Mouse (Mus musculus) spleen, adult 12 weeks (tissue): ENCODE measurements around the gene Bdh1.
"Not testable (repeated sequence)": the region's sequence is repeated elsewhere in the genome, so short reads cannot be mapped to it uniquely, and the experiment has no call there.

ENCODE experiments used
- DNase-seq: peaks from one replicate; pipeline ENCODE4 v3.0.0; 2022; ENCODE audit warnings: low spot score

Gene Bdh1

DNA sequence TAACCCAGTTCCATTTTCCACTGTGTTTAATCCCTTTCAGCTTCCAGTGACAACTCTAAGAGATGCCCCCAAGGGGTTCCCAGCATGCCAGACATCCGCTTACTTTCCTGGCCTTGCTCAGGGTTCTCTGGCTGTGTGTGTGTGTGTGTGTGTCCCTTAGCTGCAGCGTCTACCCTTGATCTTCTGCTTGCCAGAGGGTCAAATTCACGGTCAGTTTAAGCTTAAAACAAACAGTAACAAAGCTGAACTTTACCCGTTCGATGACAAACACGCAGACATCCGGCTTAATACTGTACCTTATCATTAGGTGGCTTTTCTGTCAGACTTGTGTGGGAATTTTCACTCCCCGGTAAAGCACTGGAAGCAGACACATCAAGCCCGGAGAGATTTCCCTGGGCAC, at the start of gene Bdh1:
Gene Bdh1 (plus strand): TSS at position 281 of the 400 bp plus-strand sequence.
- no peak for DNase-seq

DNA sequence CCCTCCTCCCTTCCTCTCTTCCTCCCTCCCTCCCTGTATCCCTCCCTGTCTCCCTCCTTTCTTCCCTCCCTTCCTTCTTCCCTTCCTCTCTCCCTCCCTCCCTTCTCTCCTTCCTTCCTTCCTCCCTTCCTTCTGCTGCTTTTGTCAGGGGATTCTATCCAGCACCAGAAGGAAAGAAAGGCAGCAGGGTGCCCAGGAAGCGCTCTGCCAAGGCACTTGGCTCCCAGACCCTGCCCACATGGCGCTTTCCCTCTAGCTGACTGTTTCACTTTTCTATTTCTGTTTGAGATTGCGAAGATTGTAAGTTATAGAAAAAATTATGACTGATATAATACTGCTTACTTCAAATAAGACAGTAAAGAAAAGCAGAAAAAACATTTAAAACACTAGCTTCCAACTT, 49.8 kb upstream of the Bdh1 start:
- DNase-seq: not testable (repeated sequence)

DNA sequence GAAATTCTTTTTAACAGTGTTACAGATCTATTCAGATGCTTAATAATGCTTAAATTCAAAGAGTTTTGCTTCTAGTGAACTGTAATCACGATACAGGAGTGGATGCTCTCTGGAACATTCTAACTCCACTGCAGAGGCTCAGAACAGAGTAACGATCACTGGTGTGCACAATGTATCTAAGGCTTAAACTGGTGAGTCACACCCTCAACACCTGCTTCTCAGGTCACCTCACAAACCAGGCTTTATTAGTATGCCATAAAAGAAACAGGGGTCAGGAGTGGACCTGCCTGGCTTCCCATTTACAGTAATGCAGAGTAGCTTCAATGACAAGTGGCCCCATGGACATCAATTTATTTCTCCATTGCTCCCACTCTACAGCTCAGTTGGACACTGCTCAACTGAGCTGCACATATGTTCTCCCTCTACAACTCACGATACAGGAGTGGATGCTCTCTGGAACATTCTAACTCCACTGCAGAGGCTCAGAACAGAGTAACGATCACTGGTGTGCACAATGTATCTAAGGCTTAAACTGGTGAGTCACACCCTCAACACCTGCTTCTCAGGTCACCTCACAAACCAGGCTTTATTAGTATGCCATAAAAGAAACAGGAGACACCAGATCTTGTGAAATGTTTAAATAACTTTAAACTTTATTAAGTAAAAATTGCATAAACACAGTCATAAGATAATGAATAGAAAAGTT, 46.0 kb upstream of the Bdh1 start:
- DNase-seq: not testable (repeated sequence)

DNA sequence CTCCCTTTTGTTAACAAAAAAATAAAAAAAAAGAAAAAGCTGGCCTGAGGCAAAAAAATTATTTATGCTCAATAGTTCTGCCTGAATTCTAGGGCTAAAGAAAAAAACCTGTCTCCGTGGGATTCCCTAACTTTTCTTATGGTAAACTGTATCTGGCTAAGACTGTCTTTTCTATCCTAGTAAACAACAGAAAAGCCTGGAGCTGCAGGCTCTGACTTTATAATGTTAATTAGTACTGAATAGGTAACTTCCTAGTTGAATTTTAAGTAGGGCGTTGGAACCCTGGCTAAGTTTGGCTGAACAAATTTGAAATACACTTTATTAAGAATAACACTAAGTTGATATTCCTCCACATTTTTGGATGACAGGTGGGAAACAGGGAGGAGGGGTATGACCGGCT, 33.8 kb upstream of the Bdh1 start:
- not testable (repeated sequence) for DNase-seq

DNA sequence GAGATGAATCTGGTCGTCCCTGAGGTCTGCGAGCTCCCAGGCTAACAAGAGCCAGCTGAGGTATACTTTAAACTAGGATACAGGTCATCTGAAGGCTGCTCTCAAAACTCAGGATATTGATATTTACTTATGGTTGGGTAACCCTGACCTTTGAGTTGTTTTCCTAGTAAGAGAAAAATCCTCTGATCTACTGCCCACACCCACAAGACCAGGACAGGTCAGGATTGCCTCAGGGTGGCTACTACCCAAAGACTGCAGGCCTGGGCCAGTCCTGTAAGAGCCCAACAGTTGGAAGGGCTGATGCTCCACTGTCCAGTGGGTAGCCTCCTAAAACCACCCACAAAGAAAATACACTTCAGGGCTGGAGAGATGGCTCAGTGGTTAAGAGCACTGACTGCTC, 22.8 kb upstream of the Bdh1 start:
- no peak for DNase-seq

DNA sequence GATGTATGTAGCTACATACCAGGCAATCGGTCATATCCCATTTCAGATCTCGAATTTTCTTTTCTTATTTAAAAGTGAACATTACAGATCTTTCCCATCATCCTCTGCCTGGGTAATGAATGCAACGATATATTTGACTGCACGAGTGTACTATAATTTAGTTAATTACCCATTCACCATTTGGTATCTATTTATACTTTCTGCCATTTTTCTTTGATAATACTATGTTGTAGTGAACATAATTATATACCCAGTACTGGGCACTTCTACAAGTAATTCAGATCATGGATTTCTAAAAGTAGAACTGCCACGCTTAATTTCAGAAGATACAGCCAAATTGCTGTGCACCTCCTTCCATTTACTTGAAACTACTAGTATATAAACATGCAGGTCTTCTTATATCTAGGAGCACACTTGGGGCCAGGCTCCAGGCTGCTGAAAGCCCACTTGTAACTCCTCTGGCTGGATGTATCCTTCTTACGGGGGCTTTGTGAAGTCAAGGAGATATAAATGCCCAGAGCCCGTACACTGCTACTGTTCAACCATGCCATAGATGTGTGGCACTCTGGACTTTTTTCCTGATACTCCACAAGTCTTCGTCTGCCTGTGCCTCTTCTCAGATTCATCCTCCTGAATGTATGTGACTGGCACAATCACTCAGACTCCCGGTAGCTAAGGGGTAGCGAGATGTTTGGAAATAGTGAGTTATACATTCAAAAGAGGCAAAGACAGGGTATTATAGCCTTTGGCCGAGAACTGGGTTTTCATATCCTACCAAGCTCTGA, 21.0 kb upstream of the Bdh1 start:
- no peak for DNase-seq

DNA sequence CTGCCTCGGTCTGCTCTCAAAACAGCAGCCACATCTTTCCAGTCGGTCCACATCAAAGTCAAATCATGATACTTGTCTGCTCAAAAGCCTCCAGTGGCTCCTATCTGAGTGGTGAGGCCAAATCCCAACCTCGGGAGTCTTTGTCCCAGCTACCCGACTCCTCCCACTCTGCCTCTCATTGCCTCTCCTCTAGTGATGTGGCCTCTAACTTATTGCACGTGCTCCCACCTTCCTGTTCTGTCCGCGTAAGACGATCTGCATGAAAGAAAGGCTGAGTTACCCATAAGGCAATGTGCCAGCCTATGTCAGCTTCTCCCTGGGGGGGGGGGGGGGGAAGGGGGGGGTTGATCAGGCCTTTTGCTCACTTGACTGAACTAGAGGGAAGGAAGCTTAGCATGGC, 20.0 kb upstream of the Bdh1 start:
- no peak for DNase-seq

DNA sequence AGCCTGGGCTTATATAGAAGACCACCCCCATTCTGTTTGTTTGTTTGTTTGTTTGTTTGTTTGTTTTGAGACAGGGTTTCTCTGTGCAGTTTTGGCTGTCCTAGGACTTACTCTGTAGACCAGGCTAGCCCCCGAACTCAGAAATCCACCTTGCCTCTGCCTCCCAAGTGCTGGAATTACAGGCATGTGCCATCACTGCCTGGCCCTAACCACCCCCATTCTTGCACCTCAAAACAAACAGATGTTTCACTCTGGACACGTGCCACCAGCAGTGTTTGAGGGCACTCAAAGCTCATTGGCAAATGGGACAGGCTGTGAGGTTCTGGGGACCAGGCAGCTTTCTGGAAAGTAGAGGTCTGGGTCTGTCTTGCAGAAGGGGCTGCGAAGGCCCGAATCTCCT, 18.1 kb upstream of the Bdh1 start:
- no peak for DNase-seq

DNA sequence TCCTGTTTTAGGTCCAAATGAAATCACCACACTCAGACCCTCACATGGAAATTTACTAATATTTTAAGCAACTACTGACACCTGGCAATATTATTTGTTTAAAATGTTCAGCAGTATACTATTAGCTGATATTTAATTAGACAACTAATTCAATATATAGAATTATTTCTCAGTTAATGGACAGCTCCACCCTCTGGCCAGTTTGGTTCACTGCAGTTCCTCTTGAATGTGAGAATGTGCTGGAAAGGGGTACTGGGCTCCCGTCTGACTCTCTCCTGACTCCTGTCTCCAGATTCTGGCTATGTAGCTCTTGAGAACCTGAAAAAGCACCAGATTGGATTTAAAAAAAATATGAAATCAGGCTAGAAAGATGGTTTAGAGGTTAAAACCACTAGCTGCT, 17.0 kb upstream of the Bdh1 start:
- DNase-seq: no peak

DNA sequence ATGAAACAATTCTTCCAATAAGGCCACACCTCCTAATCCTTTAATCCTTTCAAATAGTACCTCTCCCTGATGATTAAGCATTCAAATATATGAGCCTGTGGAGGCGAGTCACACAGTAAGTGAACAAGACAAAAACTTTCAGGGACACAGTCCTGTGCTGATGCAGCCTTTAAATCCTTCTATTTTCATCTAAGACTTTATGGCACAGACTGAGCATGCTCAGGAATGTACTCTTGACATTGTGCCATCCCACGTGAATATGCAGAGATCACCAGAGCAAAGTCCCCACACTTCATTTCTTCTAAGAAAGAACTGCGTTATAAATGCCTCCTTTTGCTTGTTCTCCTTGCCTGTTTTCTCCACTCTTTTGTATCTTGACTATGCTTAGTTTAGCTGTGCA, 14.2 kb upstream of the Bdh1 start:
- no peak for DNase-seq

DNA sequence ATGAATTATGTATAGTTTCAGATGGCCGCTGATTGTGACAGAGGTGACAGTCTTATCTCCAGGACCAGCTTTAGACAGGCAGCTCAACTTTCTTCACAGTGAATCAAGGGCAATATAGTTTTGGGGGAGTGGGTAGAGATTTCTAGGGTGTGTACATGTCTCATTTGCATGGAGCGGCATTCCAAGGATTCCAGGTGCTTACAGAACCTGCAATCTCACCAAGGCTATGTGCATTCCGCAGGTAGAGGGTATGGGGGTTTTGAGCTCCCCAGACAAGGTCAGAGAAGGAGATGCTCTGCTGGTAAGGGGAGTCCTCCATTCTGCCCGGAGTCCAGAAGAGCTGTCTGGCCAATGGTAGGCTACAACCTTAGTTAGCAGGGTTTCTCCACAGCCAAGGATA, 11.1 kb upstream of the Bdh1 start:
- no peak for DNase-seq

DNA sequence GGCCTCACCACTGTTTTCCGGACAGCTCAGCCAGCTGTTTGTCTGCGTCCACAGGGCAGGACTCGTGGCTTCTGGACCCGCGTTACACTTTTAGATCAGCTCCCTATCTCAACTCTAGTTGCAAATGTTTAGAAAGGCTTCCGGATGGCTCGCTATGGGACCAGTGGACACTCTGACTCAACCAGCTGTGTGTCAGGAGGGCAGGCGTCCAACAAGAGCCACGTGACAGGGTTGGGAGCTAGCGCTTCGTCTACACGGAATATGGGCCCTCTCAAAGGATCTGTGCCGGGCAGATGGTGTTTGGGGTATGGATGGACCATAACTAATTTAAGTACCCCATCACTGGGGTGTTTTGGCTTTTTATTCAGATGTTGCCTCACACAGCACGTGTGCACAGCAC, 9.8 kb upstream of the Bdh1 start:
- no peak for DNase-seq

DNA sequence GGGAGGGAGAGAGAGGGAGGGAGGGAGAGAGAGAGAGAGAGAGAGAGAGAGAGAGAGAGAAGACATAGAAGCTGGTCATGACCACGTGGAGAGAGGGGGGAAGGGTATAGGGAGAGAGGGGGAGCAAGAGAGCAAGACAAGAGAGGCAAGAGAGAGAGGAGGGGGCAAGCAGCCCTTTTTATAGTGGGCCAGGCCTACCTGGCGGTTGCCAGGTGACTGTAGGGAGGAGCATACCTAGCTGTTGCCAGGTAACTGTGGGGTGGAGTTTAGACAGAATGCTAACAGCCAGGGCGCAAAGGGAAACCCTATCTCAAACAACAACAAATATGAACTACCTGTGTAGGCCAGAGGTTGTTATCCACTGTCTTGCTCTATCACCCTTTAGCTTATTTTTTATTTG, 8.3 kb upstream of the Bdh1 start:
- DNase-seq: no peak

DNA sequence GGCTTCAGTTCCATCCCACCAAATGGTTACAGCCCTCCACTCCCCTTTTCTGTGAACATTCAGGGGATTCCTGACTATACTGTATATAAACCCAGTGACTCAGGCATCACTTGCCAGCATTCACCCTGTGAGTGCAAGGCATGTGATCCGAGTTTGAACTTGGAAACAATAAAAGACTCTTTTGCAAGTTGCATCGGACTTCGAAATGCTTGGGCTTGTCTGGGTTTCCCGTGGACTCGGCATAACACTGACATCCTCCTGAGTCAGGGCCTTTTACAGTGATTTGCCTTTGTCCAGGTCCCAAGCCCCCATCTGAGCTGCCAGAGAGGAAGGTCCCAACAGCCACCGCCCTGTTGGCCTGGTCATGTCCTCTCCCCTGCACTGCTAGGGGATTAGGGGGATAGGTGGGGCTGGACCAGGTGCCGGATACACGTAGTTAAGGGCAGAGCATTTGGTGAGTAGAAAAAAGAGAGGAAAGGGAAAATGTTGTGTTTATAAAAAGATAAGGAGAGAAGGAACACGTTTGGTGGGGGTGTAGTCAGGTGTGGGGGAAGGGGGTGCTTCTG, 6.1 kb upstream of the Bdh1 start:
- DNase-seq: no peak

DNA sequence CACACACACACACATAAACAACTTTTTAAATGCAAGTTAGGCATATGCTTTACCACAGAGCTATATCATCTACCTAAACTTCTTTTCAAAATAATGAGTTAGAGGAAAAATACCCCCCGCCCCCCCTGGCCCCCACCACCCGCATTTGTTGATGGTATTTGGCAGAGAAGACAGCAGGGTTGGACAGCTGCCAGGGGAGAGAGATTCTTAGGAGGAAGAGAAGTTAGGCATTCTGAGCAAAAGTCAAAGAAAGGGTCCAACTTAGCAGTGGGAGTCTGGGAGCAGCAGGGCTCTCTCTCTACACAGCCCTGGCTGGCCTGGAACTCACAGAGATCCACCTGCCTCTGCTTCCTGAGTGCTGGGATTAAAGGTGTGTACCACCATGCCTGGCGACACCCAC, 3.4 kb upstream of the Bdh1 start:
- no peak for DNase-seq

DNA sequence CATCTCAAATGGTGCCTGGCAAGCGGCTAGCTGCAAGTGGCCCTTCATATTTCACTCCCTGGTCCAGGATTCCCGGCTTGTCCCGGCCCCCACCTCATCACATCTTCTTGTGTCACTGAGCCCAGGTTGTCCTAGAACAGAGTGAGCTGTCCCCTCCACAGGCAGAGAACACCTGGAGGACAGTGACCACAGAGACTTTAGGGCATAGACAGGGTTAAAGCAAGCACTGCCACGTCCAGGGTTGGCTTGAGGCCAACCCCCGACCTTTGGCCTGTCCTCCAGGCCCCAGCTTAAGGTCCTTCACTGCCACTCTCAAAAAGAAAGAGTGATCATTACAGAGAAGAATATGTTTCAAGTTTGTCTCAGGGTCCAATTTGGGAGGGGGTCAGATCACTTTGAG, 2.6 kb upstream of the Bdh1 start:
- no peak for DNase-seq

DNA sequence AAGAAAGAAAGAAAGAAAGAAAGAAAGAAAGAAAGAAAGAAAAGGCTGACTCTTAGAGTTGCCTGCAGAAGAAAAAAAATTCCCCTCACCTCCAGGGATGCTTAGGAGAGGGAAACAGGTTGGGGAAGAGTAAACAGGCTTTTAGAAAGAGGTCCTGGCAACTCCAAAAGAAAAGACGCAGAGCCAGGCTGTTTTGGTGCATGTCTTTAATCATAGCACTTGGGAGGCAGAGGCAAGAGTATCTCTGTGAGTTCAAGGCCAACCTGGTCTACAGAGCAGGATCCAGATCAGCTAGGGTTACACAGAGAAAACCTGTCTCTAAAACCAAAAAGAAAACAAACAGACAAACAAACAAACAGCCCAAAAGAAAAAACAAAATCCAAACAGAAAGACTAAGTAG, 642 bp downstream of the Bdh1 start:
- DNase-seq: no peak

DNA sequence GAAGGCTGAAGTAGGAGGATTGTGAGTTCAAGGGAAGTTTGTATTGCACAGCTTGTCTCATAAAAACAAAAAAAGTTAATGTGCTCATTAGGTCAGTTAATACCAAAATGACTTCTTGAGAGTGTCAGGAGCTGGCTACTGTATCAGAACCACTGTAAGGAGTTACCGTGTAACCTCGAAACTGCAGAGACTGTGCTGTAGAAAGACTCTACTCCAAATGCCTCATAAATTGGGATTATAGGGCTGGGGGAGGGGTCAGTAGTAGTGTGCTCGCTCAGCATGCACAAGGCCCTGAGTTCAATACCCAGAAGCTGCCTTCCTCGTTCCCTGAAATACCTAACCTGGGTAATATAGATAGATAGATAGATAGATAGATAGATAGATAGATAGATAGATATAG, 1.3 kb downstream of the Bdh1 start:
- no peak for DNase-seq

DNA sequence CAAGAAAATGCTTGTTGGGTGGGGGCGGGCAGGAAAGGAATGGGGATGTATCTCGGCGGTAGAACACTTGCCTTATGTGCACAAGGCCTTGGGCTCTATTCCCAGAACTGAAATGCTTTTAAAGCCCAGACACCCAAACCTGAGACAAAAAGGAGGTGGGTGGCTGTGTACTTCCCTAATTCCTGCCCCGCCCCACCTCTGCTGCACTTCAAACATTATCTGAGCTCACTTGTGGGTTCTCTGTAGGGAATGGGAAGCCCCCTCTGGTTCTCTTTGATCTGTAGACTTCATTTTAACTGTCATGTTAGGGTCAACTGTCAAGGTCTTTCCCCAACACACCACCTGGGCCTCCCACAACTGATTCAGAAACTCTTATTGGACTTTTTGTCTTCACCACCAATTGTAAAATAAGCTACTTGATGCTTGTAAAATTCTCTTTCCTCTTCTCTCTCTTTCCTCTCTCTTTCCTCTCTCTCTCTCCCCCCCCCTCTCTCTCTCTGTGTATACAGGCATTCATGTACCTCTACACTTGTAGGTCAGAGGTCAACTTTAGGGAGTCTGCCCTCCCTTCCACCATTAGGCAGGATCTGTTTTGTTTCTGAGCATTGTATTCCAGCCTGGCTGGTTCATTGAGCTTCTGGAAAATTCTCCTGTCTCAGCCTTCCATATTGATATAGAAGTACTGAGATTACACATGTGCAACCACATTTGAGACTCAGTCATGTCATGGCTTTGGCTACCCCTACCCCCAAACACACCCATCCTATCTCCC, 2.5 kb downstream of the Bdh1 start:
- DNase-seq: no peak

DNA sequence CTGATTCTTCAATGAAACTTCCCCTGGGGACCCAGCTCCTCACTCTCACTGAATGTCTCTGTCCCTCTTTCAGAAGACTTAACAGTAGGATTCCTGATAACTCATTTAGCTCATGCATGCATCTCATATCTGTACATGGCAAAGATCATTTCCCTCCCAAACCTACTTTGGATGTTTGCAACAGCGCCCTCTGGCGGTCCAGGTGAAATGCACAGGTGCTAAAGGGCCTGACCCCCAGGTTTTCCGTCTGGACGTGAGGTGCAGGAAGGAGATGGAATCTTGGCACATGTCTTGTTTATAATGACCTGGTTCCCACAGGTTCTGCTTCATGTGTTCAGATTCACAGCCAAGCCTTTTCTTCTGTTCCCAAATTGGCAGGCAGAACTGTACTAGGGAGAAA, 3.4 kb downstream of the Bdh1 start:
- peak; percentile 74 for DNase-seq

DNA sequence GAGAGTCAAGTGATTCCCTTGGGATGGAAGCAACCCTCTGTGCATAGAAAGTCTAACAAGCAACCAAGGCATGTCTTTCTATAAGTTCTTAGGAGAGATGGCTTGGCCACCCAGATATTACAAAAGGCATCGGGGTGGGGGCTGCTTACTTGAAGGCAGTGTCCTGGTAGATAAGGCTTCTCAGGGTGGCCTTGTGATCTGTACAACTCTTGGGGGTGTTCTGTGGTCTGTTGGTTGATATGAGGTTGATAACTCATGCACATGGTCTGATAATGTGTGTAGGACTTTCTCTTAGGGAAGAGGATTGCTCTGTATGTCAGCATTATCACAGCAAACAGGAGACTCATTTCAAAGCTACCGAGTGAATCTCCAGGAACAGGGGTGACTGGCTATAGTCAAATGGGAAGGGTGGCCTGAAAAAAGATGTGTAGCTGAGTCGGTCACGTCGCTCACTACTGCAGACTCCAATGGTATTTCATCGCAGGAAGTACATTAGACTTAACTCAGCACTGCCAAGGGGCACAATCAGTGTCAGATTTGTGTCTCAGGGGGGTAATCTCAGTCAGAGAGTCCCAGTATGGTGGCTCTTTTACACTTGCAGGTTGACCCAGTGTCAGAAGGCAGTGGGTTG, 4.5 kb downstream of the Bdh1 start:
- no peak for DNase-seq

DNA sequence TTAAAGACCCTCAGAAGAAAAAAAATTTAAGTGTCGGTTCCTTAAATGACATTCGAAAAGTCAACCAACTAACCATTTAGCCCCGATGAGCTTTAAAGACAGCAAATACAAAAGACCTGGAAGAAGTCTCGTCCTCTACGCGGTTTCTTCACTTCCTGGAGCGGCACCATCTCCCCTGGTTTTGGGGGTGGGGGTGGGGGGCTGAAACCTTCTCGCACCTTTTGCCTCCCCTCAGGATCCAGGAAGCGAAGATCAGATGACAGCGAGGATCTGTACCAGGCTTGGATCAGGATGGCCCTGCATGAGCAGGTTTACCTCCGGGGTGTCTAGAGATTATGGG, 6.2 kb downstream of the Bdh1 start:
- DNase-seq: no peak
